Mouse (Mus musculus) cerebellum, adult 11-12 months (tissue): ENCODE measurements at regions not wholly inside any gene's neighbourhood (a gene's known extent, or its start where the extent isn't known, plus 50 kb on each side); places are given as distances from the start of the nearest gene placed in this dataset.

Experiments
- DNase-seq: peaks from one replicate; pipeline ENCODE4 v3.0.0; 2022

- DNase-seq, result no peak
Measured at GRCm38 (mm10) chr10:84048706-84049105, 326.0 kb downstream of the 1500009L16Rik start.

GRCm38 (mm10) chr10:84052696-84053095 is 330.0 kb downstream of the 1500009L16Rik start:
- DNase-seq, result no peak

DNA sequence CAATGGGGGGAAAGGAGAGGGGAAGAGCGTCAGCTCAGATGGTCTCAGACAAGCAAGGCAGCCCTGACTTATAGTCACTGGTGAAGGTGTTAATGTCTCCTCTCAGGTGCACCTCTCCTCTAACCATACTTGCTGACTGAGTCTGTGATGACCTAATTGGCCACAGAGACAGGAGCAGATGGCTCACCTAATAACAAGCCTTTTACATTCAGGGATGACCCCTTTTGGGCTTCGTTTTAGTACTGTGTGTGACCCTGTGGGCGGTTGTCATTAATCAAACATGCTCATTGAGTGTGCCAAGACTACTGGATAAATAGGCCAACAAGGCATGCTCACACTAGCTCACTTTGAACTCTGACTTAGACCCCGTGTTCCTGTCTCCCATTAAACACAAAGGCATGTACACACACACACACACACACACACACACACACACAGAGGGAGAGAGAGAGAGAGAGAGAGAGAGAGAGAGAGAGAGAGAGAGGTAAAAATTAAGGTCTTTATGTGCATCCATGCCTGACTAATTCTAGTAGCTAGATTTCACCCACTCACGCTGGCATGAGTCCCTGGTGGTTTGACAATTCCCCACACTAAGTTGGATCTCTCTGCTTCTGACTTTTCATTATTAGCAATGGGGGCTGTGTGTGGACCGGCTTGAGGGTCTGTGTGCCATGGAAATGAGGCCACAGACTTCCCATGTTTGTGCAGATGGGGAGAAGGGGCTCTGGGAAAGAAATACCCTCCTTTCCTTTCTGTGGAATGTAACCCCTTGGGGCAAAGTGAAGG is 332.1 kb downstream of the 1500009L16Rik start:
- DNase-seq, result peak; percentile 75

- DNase-seq, result no peak
Measured at GRCm38 (mm10) chr10:84055402-84056167, 332.9 kb downstream of the 1500009L16Rik start.

- no peak for DNase-seq
Measured at GRCm38 (mm10) chr10:84056323-84057169, 333.9 kb downstream of the 1500009L16Rik start.

GRCm38 (mm10) chr10:84058301-84058700 is 335.6 kb downstream of the 1500009L16Rik start:
- DNase-seq, result no peak

- peak; percentile 66 for DNase-seq
Measured at GRCm38 (mm10) chr10:84059646-84060491, 337.2 kb downstream of the 1500009L16Rik start.

GRCm38 (mm10) chr10:84060492-84061218 is 338.0 kb downstream of the 1500009L16Rik start:
- peak; percentile 90 for DNase-seq

DNA sequence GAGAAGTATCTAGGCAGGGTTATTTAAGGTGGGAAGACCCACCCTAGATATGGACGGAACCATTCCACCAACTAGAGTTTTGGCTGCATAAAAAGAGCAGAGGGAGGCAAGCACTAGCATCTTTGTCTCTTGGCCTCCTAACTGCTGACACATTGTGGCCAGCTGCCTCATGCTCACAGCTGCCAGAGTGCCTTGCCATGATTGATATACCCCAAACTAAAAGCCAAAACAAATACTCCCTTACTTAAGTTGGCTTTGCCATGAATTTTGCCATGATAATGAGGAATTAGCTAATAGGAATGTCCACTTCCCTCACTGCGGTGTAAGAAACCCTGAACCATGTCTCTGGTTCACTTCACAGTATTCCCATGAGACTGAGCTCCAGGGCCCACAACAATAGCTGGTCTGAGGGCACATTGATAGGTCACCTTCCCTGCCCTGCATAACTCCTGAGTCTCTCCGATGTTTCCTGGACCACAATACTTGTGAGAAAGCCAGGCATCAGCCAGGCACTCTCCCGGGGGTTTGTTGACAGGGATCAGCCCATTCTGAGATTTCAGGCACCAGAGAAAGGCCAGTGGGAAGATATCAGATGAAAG is 344.5 kb downstream of the 1500009L16Rik start:
- no peak for DNase-seq

DNA sequence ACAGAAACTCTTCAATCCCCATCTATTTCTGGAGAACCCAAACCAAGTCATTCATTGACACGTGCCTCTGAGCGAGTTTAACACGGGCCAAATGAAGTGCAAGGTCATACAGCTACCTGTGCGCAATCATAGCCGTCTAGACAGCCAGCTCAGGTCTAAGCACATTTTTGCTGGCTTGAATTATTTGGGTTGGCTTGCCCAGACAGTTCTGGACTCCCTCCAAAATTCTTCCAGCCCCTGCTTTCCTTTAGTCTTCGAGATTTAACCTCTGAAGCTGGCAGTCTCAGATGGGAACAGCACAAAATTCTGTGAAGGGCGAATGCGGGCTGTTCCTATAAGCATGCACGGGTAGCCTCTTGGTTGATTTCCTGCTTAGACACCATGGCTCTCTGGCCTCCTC is 347.1 kb downstream of the 1500009L16Rik start:
- no peak for DNase-seq

DNA sequence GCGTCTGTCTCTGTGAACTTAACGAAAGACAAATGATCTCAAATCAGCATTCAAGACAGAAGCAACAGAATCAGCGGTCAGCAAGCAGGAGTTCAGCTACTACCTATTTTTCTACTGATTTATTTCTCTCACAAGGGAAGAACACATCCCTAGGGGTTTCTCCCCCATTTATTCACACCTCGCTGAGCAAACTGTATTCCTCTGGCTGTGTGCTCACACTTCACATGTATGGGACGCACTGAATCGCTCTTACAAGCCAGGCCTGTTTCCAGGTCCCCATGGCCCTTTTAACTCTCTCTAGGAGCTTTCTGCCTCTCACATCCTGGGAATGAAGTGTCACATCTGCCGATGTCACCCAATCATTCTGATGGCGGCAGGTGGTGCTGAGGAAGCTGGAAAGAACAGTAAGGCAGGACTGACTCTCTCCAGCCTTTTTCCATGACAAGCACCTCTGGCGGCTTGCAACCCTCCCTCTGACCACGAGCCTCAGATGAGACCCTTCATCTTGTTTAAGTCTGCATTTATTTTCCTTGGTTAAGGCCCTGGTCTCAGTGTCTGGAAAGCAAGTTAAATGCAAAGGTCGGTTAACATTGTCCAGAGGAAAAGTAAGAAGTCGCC is 350.3 kb downstream of the 1500009L16Rik start:
- DNase-seq, result no peak

- DNase-seq, result no peak
Measured at GRCm38 (mm10) chr10:84075581-84075980, 352.9 kb downstream of the 1500009L16Rik start.

- DNase-seq, result no peak
Measured at GRCm38 (mm10) chr10:84080236-84080635, 357.6 kb downstream of the 1500009L16Rik start.

DNA sequence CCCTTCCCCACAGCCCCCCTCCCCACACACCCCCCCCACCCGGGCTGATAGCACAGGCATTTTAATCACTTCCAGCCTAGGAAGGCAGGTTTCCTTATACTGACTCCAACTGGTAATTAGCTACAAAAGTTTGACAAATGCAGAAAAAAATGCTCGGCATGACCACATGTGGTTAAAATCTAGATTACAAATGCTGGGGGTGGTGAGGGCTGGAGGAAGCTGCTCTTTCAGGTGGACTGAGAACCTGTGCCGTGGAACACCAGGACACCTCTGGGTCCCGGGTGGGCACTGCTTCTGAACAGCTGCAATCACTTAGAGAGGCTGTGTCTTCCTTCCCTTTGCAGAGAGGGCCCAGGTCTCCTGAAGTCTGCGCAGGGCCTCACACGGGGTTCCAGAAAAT is 358.7 kb downstream of the Nuak1 start:
- DNase-seq, result no peak

DNA sequence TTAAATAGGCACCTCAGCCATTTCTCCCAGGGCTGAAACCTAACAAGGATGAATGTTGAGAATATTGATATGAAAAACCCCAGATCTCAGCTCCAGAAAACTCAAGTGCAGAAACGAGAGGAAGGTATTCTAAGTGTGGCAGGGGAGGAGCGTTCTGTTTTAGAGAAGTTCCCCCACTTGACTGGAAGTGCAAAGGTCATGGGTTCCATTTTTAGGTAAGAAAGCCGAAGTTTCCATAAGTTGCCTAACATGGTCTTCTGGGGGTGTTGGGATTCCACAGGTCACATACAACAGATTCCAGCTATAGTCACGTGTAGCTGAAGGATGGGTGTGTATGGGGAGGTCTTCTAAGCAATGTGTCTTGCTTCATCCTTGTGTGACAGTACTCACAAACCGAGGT is 352.9 kb downstream of the Nuak1 start:
- DNase-seq, result no peak

DNA sequence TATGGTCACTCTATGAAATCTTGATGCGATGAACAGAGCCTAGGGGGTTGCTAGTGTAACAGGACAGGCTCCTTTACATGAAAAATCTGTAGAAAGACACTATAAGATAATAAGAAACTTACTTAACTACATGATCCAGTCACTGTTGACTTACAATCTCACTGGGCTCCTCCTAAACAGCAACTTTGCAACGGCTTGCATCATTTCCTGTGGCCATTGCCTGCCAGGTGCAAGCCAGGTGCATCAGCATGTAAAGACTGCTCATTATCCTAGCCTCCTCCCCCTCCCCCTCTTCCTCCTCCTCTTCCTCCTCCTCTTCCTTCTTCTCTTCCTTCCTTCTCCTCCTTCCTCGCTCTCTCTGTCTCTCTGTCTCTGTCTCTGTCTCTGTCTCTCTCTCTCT is 352.5 kb downstream of the Nuak1 start:
- DNase-seq, result no peak

- DNase-seq, result peak; percentile 15
Measured at GRCm38 (mm10) chr10:84088799-84089778, 351.3 kb downstream of the Nuak1 start.

DNA sequence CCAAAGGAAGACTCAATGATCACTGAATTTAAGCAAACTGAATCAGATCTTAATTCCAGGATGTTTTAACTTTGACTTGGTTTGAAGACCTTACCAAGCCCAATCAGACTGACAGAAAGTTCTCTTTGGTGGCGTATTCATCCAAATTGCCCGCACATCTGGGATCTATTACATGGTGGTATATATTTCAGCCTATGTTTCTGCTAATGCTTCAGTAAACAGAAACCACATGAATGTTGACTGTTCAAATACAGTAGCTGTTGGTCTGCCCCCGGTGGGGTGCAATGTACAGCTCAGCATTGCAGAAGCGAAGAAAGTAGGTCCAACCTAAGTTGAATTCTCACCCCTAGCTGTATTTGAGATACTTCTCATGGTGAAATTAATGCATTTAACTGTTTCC is 346.5 kb downstream of the Nuak1 start:
- DNase-seq, result no peak

- no peak for DNase-seq
Measured at GRCm38 (mm10) chr10:84097196-84097595, 343.2 kb downstream of the Nuak1 start.
